Mouse (Mus musculus) liver, adult 2 months (tissue): ENCODE measurements around the gene Pde4d. TPM values are rescaled to one million over a fixed set of nuclear protein-coding genes. Genes with fewer than 3 reads are reported as not detected.

Experiments used
- DNase-seq: peaks from one replicate; pipeline ENCODE4 v3.0.0-alpha.2; 2011; ENCODE audit warnings: low read depth, low spot score; ENCODE audit errors: extremely low read depth
- H3K27ac ChIP-seq: fragments of 200-500 bp; replicated peaks from 2 replicates; pipeline ENCODE4 v1.5.1; 2012; ENCODE audit warnings: low read depth, mild to moderate bottlenecking, control low read depth, inconsistent platforms, low read length; ENCODE audit not compliant: insufficient read depth
- H3K27me3 ChIP-seq: fragments of 200-500 bp; 2 replicates; pipeline ENCODE4 v1.6.1; 2012; ENCODE audit warnings: mild to moderate bottlenecking, moderate library complexity, low read length, inconsistent platforms; ENCODE audit not compliant: control insufficient read depth, insufficient read depth
- H3K36me3 ChIP-seq: fragments of 200-500 bp; 2 replicates; pipeline ENCODE4 v1.6.1; 2012; ENCODE audit warnings: low read length, inconsistent platforms; ENCODE audit not compliant: control insufficient read depth, insufficient read depth
- H3K4me1 ChIP-seq: fragments of 200-500 bp; 2 replicates; pipeline ENCODE4 v1.6.1; 2011; ENCODE audit warnings: low read length; ENCODE audit not compliant: control insufficient read depth, insufficient read depth
- H3K4me3 ChIP-seq: fragments of 200-500 bp; 2 replicates; pipeline ENCODE4 v1.5.1; 2011; ENCODE audit warnings: low read depth, mild to moderate bottlenecking, control low read depth, low read length, moderate library complexity; ENCODE audit not compliant: insufficient read depth
- H3K79me2 ChIP-seq: fragments of 200-500 bp; 2 replicates; pipeline ENCODE4 v1.6.1; 2012; ENCODE audit warnings: inconsistent platforms, mild to moderate bottlenecking, low read length, moderate library complexity; ENCODE audit not compliant: control insufficient read depth, insufficient read depth
- H3K9ac ChIP-seq: fragments of 200-500 bp; 2 replicates; pipeline ENCODE4 v1.6.1; 2012; ENCODE audit warnings: low read depth, mild to moderate bottlenecking, control low read depth, inconsistent platforms, low read length
- CTCF ChIP-seq: fragments of 200-500 bp; IDR thresholded peaks from 2 replicates; pipeline ENCODE4 v1.5.1; 2011; ENCODE audit warnings: low read depth, low read length, control low read depth
- POLR2A ChIP-seq: fragments of 200-500 bp; IDR thresholded peaks from 2 replicates; pipeline ENCODE4 v1.6.1; 2011; ENCODE audit warnings: low read length, control low read depth; ENCODE audit not compliant: insufficient read depth; ENCODE audit errors: extremely low read depth
- WGBS: fragments of 180-500 bp; shearing (Covaris S2); methylation state at CpG from one replicate; pipeline ENCODE4 v1.1.7; 2018; 5-methylcytosine and 5-hydroxymethylcytosine counted together
- polyA plus RNA-seq: library from polyadenylated mRNA; depleted of rRNA; stranded (reverse); fragments of >200 nt; gene quantifications from 2 replicates; pipeline ENCODE4 v1.2.3, GENCODE M21; 2012
- total RNA-seq: library from RNA; depleted of rRNA; stranded (reverse); fragments of >200 nt; gene quantifications from 2 replicates; pipeline ENCODE4 v1.2.3, GENCODE M21; 2014

Gene Pde4d
- total and polyA plus RNA-seq, 2 experiments: 2.3 to 13.6 TPM

GRCm38 (mm10) chr13:109296347-109297037 is 846.7 kb downstream of the Pde4d start:
- Histone ChIP-seq H3K4me3 (no peak overlapping the region), H3K9ac (no peak overlapping the region), H3K27ac (no peak overlapping the region), H3K36me3 (no peaks in the 10 kb centered on the region), H3K27me3 (no peaks in the 10 kb centered on the region), H3K4me1 (no peaks in the 10 kb centered on the region), H3K79me2 (no peaks in the 10 kb centered on the region)
- WGBS: 79% methylated on average over 3 of the region's 3 CpGs
- DNase-seq: no peak
- no peak for TF ChIP-seq POLR2A
- TF ChIP-seq CTCF: no peak

GRCm38 (mm10) chr13:109298852-109299251 is 849.1 kb downstream of the Pde4d start:
- no peak for TF ChIP-seq CTCF
- no peak for TF ChIP-seq POLR2A
- Histone ChIP-seq H3K4me1 (no peaks in the 10 kb centered on the region), H3K27me3 (no peaks in the 10 kb centered on the region), H3K27ac (no peak overlapping the region), H3K9ac (no peak overlapping the region), H3K36me3 (no peaks in the 10 kb centered on the region), H3K4me3 (no peak overlapping the region), H3K79me2 (no peaks in the 10 kb centered on the region)
- WGBS: 86% methylated on average over 7 of the region's 7 CpGs
- DNase-seq: peak; percentile 19

GRCm38 (mm10) chr13:109299511-109300250 is 849.9 kb downstream of the Pde4d start:
- 91% methylated on average over 12 of the region's 12 CpGs for WGBS
- DNase-seq: no peak

GRCm38 (mm10) chr13:109312542-109312941 is 862.8 kb downstream of the Pde4d start:
- H3K27me3 ChIP-seq: no peaks in the 10 kb centered on the region
- H3K27ac ChIP-seq: no peak overlapping the region
- no peak overlapping the region for H3K9ac ChIP-seq
- WGBS: 85% methylated on average over 7 of the region's 7 CpGs
- TF ChIP-seq POLR2A: no peak
- TF ChIP-seq CTCF: no peak
- no peaks in the 10 kb centered on the region for H3K36me3 ChIP-seq
- no peaks in the 10 kb centered on the region for H3K79me2 ChIP-seq
- no peak overlapping the region for H3K4me3 ChIP-seq
- no peaks in the 10 kb centered on the region; the same call in 1 of the 2 replicates for H3K4me1 ChIP-seq
- DNase-seq: no peak

More at GRCm38 (mm10) chr13:109299511-109300250, 849.9 kb downstream of the Pde4d start:
- TF ChIP-seq CTCF: no peak
- TF ChIP-seq POLR2A: no peak
- H3K4me1 ChIP-seq: no peaks in the 10 kb centered on the region
- no peaks in the 10 kb centered on the region for H3K27me3 ChIP-seq
- no peak overlapping the region for H3K9ac ChIP-seq
- no peaks in the 10 kb centered on the region for H3K36me3 ChIP-seq
- no peaks in the 10 kb centered on the region for H3K79me2 ChIP-seq
- no peak overlapping the region for H3K27ac ChIP-seq
- H3K4me3 ChIP-seq: no peak overlapping the region

- H3K9ac ChIP-seq: no peak overlapping the region
- peak; percentile 64 for DNase-seq
- WGBS: 23% methylated on average over 9 of the region's 9 CpGs
- H3K36me3 ChIP-seq: no peaks in the 10 kb centered on the region
- no peaks in the 10 kb centered on the region for H3K27me3 ChIP-seq
- TF ChIP-seq CTCF (no peak), POLR2A (no peak)
- H3K27ac ChIP-seq: no peak overlapping the region
- H3K79me2 ChIP-seq: no peaks in the 10 kb centered on the region
- H3K4me3 ChIP-seq: no peak overlapping the region
- no peaks in the 10 kb centered on the region; the same call in 1 of the 2 replicates for H3K4me1 ChIP-seq
Measured at GRCm38 (mm10) chr13:109315608-109316007, 865.9 kb downstream of the Pde4d start.
